Mouse (Mus musculus): Measurements from ENCODE around the gene Lmbrd1. TPM values are rescaled to one million over a fixed set of nuclear protein-coding genes. Genes with fewer than 3 reads are reported as not detected.

The Lmbrd1 gene
- polyA plus RNA-seq (2017; shearing (Covaris generic)): 10 to 100 TPM; 82.2 to 94.5 TPM

DNA sequence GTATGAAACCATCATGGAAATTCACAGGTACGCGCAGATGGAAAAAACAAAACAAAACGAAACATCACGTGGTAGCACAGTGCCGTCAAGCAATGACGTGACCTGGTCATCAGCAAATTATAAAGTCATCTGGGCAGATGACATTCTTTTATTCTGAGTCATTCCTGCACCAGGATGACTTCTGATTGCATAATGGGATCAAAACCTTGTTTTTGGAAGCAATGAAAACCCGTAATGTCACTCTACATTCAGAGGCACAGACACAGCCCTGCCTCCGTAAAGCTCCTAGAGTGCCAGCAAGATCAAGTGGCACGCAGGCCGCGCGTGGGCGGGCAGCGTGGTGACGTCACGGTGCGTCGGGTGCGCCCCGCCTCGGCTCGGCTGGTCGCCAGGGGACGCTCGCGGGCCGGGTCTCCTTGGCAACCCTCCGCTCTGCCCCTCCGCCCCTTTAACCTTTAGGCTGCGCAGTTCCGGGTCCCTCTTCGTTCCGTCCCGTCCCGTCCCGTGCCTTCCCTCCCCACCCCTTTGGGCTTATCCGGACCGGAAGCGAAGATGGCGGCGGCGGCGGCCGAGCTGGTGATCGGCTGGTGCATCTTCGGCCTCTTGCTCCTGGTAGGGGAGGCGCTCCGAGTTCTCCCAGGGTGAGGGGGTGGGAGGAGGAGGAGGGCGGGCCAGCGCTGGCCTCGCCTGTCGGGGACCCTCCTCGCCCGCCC, at the start of gene Lmbrd1:
Gene Lmbrd1 (plus strand): TSS at position 426 of the 713 bp plus-strand sequence.

Other genes with a start within 250 kb of the Lmbrd1 start
- gene Col19a1, start 91.2 kb upstream of the Lmbrd1 start, polyA plus RNA-seq (2017; shearing (Covaris generic)): under 1 TPM; 0.07 to 0.40 TPM

Data from inflammation-experienced regulatory T-cells (primary cell).